In genomic region chr6:85803180-85803579, GRCm38 (mm10) we compare ENCODE assay signal across 26 mouse cellular contexts. TPM values are rescaled to one million over a fixed set of nuclear protein-coding genes. Genes with fewer than 3 reads are reported as not detected.
A peak's percentile ranks its signal among the peaks of the same experiment; 100 is the strongest.
DNase-seq lines count a peak whose midpoint lies in the region; ATAC-seq and TF ChIP-seq lines count a peak whose summit lies in the region.
"Not testable (repeated sequence)": the region's sequence is repeated elsewhere in the genome, so short reads cannot be mapped to it uniquely, and the experiment has no call there.
"Had no signal": no experiment of that assay in that cellular context is flagged by ENCODE, and none has a peak within 500 bp of the region (broad histone marks: within the 10 kb centered on the region; RNA-seq: fewer than 3 reads in every experiment).

No protein-coding gene starts in this region.

- peak overlapping the region; percentile 20; the same call in 1 of the 2 replicates for H3K27ac ChIP-seq in kidney, adult 2 months (ENCODE audit: insufficient read depth, low read depth, low read length)
- not testable (repeated sequence) for H3K27ac ChIP-seq in liver, adult 2 months (replicated peaks; ENCODE audit: insufficient read depth, low read depth, low read length)

- H3K4me1 ChIP-seq in kidney, adult 2 months (ENCODE audit: control insufficient read depth, insufficient read depth, low read length); liver, adult 2 months (ENCODE audit: control insufficient read depth, insufficient read depth, low read length): not testable (repeated sequence)

- H3K79me2 ChIP-seq in liver, adult 2 months (ENCODE audit: control insufficient read depth, insufficient read depth, low read length), result not testable (repeated sequence)

- not testable (repeated sequence) for H3K27me3 ChIP-seq in Patski; kidney, adult 2 months (replicated peaks; ENCODE audit: control insufficient read depth, insufficient read depth, low read length); liver, adult 2 months (ENCODE audit: control insufficient read depth, insufficient read depth, low read length)

- H3K9ac ChIP-seq in liver, adult 2 months (ENCODE audit: low read depth, low read length), result not testable (repeated sequence)

- intact Hi-C loops in heart, postnatal 14 days (cut with DNase I), result not testable (repeated sequence)

- not testable (repeated sequence) for H3K4me3 ChIP-seq in kidney, adult 2 months (ENCODE audit: insufficient read depth, low read depth, low read length); liver, adult 2 months (ENCODE audit: insufficient read depth, low read depth, low read length)

- TF ChIP-seq POLR2A in kidney, adult 2 months (IDR thresholded peaks at IDR 0.05; ENCODE audit: low read depth, low read length); liver, adult 2 months (IDR thresholded peaks at IDR 0.05; ENCODE audit: extremely low read depth, insufficient read depth, low read length): not testable (repeated sequence)

- WGBS in kidney, adult 2 months, result 33% methylated on average over 5 of the region's 5 CpGs
- 32% methylated on average over 5 of the region's 5 CpGs for WGBS in liver, adult 2 months

- ATAC-seq in Patski, result peak; percentile 28

- not testable (repeated sequence) for H3K36me3 ChIP-seq in kidney, adult 2 months (ENCODE audit: control insufficient read depth, insufficient read depth, low read length); liver, adult 2 months (ENCODE audit: control insufficient read depth, insufficient read depth, low read length)

- POLR2A ChIA-PET in Patski (lab: Charles Lee), result not testable (repeated sequence)

- not testable (repeated sequence) for TF ChIP-seq CTCF in Patski (IDR thresholded peaks at IDR 0.05); kidney, adult 2 months (conservative IDR thresholded peaks at IDR 0.05; ENCODE audit: insufficient read depth, insufficient read length, low read depth, low read length); liver, adult 2 months (IDR thresholded peaks at IDR 0.05; ENCODE audit: low read depth, low read length)

- in situ Hi-C loops in Patski (cut with MboI; ENCODE audit: low pct_unique_long_range_greater_than_20kb), result not testable (repeated sequence)

- CTCF ChIA-PET in Patski (lab: Charles Lee), result not testable (repeated sequence)

- peak; percentile 25 for DNase-seq in Patski (ENCODE audit: low read depth, low spot score)
- peak; percentile 5 to 6 for DNase-seq in adrenal gland, postnatal 36 days
- DNase-seq in heart, adult 18-20 months, result peak; percentile 49 to 58
- DNase-seq in heart, postnatal 14 days, result peak; percentile 13 to 14
- DNase-seq in kidney, adult 2 months, result peak; percentile 89
- DNase-seq in liver, adult 2 months (ENCODE audit: extremely low read depth, low read depth, low spot score), result peak; percentile 72
- DNase-seq in lung, postnatal 14 days, result peak; percentile 8
- peak; percentile 7 to 27 for DNase-seq in urinary bladder, postnatal 36 days (ENCODE audit: low spot score in 2 of 2)

RNA-seq across cellular contexts. Expression of gene Nat8f6, which starts 17.6 kb away (rescaled TPM):
- polyA plus RNA-seq in Patski (2021), result 0.64 TPM
- 1 to 10 TPM; 1.4 to 2.6 TPM for total RNA-seq in adrenal gland, postnatal 36 days (2021)
- not detected for total RNA-seq in heart, adult 18-20 months (2021)
- total RNA-seq in heart, postnatal 14 days (2021), result not detected
- polyA plus RNA-seq in kidney, adult 2 months (2012; rRNA removed), result 214 and 260 TPM in 2 replicates
- total RNA-seq in liver, adult 2 months (2014; rRNA removed), result not detected in 2 replicates
- 0.28 and 0.57 TPM in 2 replicates for polyA plus RNA-seq in liver, adult 2 months (2012; rRNA removed)
- total RNA-seq: G1E; gastrocnemius, postnatal 36 days; monocyte, adult 5-6 weeks had no signal
- polyA plus RNA-seq: embryonic facial prominence, embryonic 11.5 days; forebrain, embryonic 13.5 days; G1E; heart, embryonic 11.5 days; heart, embryonic 16.5 days; hindbrain, embryonic 11.5 days; hindbrain, embryonic 16.5 days; intestine, embryonic 14.5 days; kidney, embryonic 15.5 days; limb, embryonic 13.5 days; liver, embryonic 12.5 days; liver, postnatal 0 days; midbrain, embryonic 14.5 days; neural tube, embryonic 14.5 days; stomach, embryonic 14.5 days; thymus, postnatal 0 days had no signal

RNA-seq across cellular contexts. Expression of gene Nat8f5, which starts 17.6 kb away (rescaled TPM):
- not detected for polyA plus RNA-seq in Patski (2021)
- 1 to 10 TPM; 6.0 to 9.5 TPM for total RNA-seq in adrenal gland, postnatal 36 days (2021)
- total RNA-seq in heart, adult 18-20 months (2021), result not detected
- total RNA-seq in heart, postnatal 14 days (2021), result not detected
- 29.0 and 32.2 TPM in 2 replicates for polyA plus RNA-seq in kidney, adult 2 months (2012; rRNA removed)
- total RNA-seq in liver, adult 2 months (2014; rRNA removed), result 0.18 and 0.27 TPM in 2 replicates
- polyA plus RNA-seq in liver, adult 2 months (2012; rRNA removed), result 0.53 and 2.7 TPM in 2 replicates
- total RNA-seq: G1E; gastrocnemius, postnatal 36 days; monocyte, adult 5-6 weeks had no signal
- polyA plus RNA-seq: embryonic facial prominence, embryonic 11.5 days; forebrain, embryonic 13.5 days; G1E; heart, embryonic 11.5 days; heart, embryonic 16.5 days; hindbrain, embryonic 11.5 days; intestine, embryonic 14.5 days; kidney, embryonic 15.5 days; limb, embryonic 13.5 days; liver, embryonic 12.5 days; liver, postnatal 0 days; midbrain, embryonic 14.5 days; neural tube, embryonic 14.5 days; stomach, embryonic 14.5 days; thymus, postnatal 0 days had no signal

RNA-seq across cellular contexts. Expression of gene Nat8, which starts 28.7 kb away (rescaled TPM):
- polyA plus RNA-seq in Patski (2021), result 0.22 TPM
- 1 to 10 TPM; 3.6 to 4.5 TPM for total RNA-seq in adrenal gland, postnatal 36 days (2021)
- not detected for total RNA-seq in heart, adult 18-20 months (2021)
- total RNA-seq in heart, postnatal 14 days (2021), result not detected
- 235 and 248 TPM in 2 replicates for polyA plus RNA-seq in kidney, adult 2 months (2012; rRNA removed)
- 0.18 and 0.27 TPM in 2 replicates for total RNA-seq in liver, adult 2 months (2014; rRNA removed)
- polyA plus RNA-seq in liver, adult 2 months (2012; rRNA removed), result 1.2 and 3.4 TPM in 2 replicates
- total RNA-seq: G1E; gastrocnemius, postnatal 36 days; monocyte, adult 5-6 weeks had no signal
- polyA plus RNA-seq: embryonic facial prominence, embryonic 11.5 days; forebrain, embryonic 13.5 days; G1E; heart, embryonic 11.5 days; limb, embryonic 13.5 days; liver, embryonic 12.5 days; liver, postnatal 0 days; midbrain, embryonic 14.5 days; neural tube, embryonic 14.5 days; stomach, embryonic 14.5 days; thymus, postnatal 0 days had no signal

RNA-seq across cellular contexts. Expression of gene Nat8f3, which starts 37.6 kb away (rescaled TPM):
- 2.2 TPM for polyA plus RNA-seq in Patski (2021)
- under 1 TPM; 0.50 to 0.53 TPM for total RNA-seq in adrenal gland, postnatal 36 days (2021)
- under 1 TPM in 1 of 2 experiments, not detected in 1; 0.20 TPM for total RNA-seq in heart, adult 18-20 months (2021)
- total RNA-seq in heart, postnatal 14 days (2021), result under 1 TPM in 1 of 2 experiments, not detected in 1; 0.12 TPM
- polyA plus RNA-seq in kidney, adult 2 months (2012; rRNA removed), result 43.5 and 54.4 TPM in 2 replicates
- total RNA-seq in liver, adult 2 months (2014; rRNA removed), result 0.20 and 0.28 TPM in 2 replicates
- 0.06 and 0.16 TPM in 2 replicates for polyA plus RNA-seq in liver, adult 2 months (2012; rRNA removed)
- total RNA-seq: monocyte, adult 5-6 weeks had no signal
- polyA plus RNA-seq: embryonic facial prominence, embryonic 11.5 days; G1E; heart, embryonic 16.5 days; liver, embryonic 12.5 days; liver, postnatal 0 days; stomach, embryonic 14.5 days; thymus, postnatal 0 days had no signal

Comparison
In these comparisons a context has a peak if more than half of its experiments do, and no peak if none do; other contexts are left out.
1. DNase-seq: peak in every context shown above with its lines; median percentile 89 in kidney, adult 2 months; 72 in liver, adult 2 months; 54 in heart, adult 18-20 months; 25 in Patski; 17 in urinary bladder, postnatal 36 days; 14 in heart, postnatal 14 days; 8 in lung, postnatal 14 days; 6 in adrenal gland, postnatal 36 days.